Mouse (Mus musculus): ENCODE measurements around the gene Xrra1.

The Xrra1 gene

GRCm38 (mm10) chr7:99851121-99851520 lies 7.8 kb upstream of the Xrra1 start:
- DNase-seq (ENCODE audit: low spot score): no peak

GRCm38 (mm10) chr7:99851618-99852017 lies 7.3 kb upstream of the Xrra1 start:
- no peak for DNase-seq (ENCODE audit: low spot score)

GRCm38 (mm10) chr7:99853350-99853749 lies 5.6 kb upstream of the Xrra1 start:
- no peak for DNase-seq (ENCODE audit: low spot score)

- no peak for DNase-seq (ENCODE audit: low spot score)
These were observed 4.6 kb upstream of the Xrra1 start for GRCm38 (mm10) chr7:99854311-99854710.

- DNase-seq (ENCODE audit: low spot score): no peak
These were observed 2.6 kb upstream of the Xrra1 start for GRCm38 (mm10) chr7:99856266-99856861.

GRCm38 (mm10) chr7:99858175-99858812 lies 622 bp upstream of the Xrra1 start:
- no peak for DNase-seq (ENCODE audit: low spot score)

- DNase-seq (ENCODE audit: low spot score): no peak
These were observed 4.4 kb downstream of the Xrra1 start, which contains the start of gene Spcs2 for GRCm38 (mm10) chr7:99863362-99863761. Spcs2 (minus strand) TSS chr7:99863462.

GRCm38 (mm10) chr7:99864241-99865028 lies 5.5 kb downstream of the Xrra1 start:
- DNase-seq (ENCODE audit: low spot score): no peak

- DNase-seq (ENCODE audit: low spot score): no peak
These were observed 6.3 kb downstream of the Xrra1 start for GRCm38 (mm10) chr7:99865219-99865618.

- no peak for DNase-seq (ENCODE audit: low spot score)
These were observed 10.4 kb downstream of the Xrra1 start for GRCm38 (mm10) chr7:99869296-99869695.

GRCm38 (mm10) chr7:99873965-99874364 lies 15.0 kb downstream of the Xrra1 start:
- DNase-seq (ENCODE audit: low spot score): no peak

GRCm38 (mm10) chr7:99875891-99876290 lies 17.0 kb downstream of the Xrra1 start:
- DNase-seq (ENCODE audit: low spot score): no peak

GRCm38 (mm10) chr7:99876345-99876744 lies 17.4 kb downstream of the Xrra1 start:
- DNase-seq (ENCODE audit: low spot score): peak; percentile 86

GRCm38 (mm10) chr7:99878254-99878653 lies 19.3 kb downstream of the Xrra1 start:
- DNase-seq (ENCODE audit: low spot score): no peak

GRCm38 (mm10) chr7:99887230-99887735 lies 28.4 kb downstream of the Xrra1 start:
- DNase-seq (ENCODE audit: low spot score): no peak

- no peak for DNase-seq (ENCODE audit: low spot score)
These were observed 28.8 kb downstream of the Xrra1 start for GRCm38 (mm10) chr7:99887743-99888142.

- DNase-seq (ENCODE audit: low spot score): no peak
These were observed 30.4 kb downstream of the Xrra1 start for GRCm38 (mm10) chr7:99889175-99889880.

GRCm38 (mm10) chr7:99890168-99890755 lies 31.3 kb downstream of the Xrra1 start:
- DNase-seq (ENCODE audit: low spot score): no peak

- DNase-seq (ENCODE audit: low spot score): no peak
These were observed 32.6 kb downstream of the Xrra1 start for GRCm38 (mm10) chr7:99891471-99891870.

GRCm38 (mm10) chr7:99892351-99892750 lies 33.4 kb downstream of the Xrra1 start:
- no peak for DNase-seq (ENCODE audit: low spot score)

GRCm38 (mm10) chr7:99893967-99894366 lies 35.1 kb downstream of the Xrra1 start:
- DNase-seq (ENCODE audit: low spot score): no peak

GRCm38 (mm10) chr7:99894478-99894877 lies 35.6 kb downstream of the Xrra1 start:
- no peak for DNase-seq (ENCODE audit: low spot score)

Data from urinary bladder, postnatal 14 days (tissue).